Mouse (Mus musculus) lung, postnatal 36 days (tissue): Measurements from ENCODE around the gene Fbxo44.

Source experiments
- DNase-seq: peaks from one replicate; pipeline ENCODE4 v3.0.0; 2022; ENCODE audit warnings: mixed read lengths

Gene Fbxo44

DNA sequence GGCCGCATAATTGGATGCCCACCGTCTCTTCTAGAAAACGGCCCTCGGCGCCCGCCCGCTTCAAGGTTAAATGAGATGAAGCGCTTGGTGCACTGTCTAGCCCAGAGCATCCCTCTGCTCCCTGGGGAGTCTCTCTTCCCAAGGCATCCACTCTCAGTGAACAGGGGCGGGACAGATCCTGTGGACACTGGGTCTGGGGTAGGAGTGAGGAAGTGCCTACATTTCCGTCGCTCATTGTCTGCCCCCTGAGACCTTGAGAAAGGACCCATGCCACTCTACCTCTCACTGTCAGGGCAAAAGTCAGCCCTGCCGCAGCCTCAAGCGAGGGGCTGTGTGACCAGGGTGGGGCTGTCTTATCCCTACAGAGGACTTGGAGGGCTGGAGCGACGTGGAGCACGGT is 4.2 kb upstream of the Fbxo44 start:
- no peak for DNase-seq

DNA sequence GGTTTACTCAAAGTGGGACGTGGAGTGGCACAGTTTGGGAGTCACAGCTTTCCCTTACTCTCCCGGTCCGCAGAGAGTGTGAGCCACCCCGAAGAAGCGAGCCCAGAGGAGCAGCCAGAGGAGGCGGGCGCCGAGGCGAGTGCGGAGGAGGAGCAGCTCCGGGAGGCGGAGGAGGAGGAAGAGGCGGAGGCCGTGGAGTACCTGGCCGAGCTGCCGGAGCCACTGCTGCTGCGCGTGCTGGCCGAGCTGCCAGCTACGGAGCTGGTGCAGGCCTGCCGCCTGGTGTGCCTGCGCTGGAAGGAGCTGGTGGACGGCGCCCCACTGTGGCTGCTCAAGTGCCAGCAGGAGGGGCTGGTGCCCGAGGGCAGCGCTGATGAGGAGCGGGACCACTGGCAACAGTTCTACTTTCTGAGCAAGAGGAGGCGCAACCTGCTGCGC is 3.7 kb upstream of the Fbxo44 start:
- DNase-seq = peak; percentile 87

DNA sequence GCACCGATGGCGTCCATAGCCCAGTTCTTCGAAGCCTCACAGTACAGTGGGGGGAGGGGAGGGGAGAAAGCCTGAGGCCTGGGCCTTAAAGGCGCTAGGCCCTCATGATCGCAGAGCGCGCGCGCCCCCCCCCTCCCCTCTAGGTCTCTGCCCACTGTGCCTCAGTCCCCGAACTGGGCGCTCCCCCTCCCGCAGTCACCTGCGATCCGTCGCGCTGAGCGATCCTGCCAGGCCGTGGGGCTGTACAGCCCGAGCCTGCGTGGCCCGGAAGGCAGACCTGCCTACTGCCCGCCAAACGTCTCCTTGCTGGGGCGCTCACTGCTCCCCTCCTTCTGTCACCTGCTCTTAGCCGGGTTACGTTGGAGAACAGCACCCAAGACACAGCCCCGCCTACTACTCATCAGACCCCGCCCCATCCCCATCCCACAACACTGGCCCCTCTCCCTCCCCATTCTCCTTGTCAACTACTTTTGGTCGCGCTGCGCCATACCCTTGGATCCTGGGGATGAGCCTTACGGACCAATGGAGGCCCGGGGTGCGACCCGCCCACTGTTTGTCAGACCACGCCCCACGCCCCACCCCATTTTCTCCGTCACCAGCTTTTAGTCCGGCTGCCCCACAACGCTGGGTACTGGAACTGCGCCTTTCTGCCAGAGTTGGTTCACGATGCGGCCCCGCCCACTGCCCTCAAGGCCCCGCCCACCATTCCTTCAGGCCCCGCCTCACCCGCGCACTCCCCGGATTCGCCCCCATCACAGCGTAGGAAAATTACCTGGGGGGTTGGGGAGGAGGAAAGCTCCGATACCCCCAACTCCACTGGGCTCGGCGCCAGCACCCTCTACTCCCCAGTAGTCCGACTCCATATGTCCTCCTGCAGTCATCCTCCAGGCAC is 492 bp downstream of the Fbxo44 start:
- DNase-seq = peak; percentile 96

DNA sequence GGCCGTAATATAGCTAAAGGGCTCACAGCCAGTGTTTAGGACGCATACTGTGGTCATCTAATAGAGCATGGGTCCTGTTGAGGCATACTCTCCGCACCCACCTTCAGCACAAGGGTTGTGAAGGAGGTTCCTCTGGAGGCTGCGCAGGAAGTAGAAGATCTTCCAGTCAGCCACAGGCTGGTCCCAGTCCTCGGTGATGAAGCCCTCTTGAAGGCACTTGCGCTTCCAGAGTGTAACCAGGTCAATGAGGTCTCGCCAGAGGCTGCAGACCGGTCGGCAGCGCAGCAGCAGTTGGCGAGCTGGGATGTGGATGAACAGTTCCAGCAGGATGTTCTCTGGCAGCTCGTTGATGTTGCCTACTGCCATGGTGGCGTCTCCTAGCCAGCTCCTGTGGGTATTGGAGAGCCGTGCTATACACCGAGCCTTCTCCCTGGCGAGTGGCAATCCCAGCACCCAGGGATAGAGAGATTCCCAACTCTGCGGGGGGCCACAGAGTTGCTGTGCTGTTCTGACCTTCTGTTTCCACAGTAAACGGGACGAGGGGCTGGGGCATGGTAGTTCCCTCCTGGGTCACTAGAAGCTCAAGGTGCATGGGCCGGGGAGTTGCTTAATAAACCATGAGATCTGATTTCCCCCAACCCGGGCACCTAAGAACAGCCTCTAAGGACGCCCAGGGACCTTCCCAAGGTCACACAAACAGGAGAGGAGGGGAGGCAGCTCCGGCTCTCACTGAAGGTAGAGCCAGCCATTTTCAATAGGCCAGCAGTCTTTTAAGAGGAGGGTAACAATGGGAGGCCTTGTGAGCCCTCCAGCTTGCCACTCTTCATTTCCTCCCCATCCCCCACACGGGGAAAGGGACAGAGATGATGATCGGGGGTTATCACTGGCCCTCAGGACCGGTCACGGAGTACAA is 1.6 kb downstream of the Fbxo44 start:
- DNase-seq = no peak

DNA sequence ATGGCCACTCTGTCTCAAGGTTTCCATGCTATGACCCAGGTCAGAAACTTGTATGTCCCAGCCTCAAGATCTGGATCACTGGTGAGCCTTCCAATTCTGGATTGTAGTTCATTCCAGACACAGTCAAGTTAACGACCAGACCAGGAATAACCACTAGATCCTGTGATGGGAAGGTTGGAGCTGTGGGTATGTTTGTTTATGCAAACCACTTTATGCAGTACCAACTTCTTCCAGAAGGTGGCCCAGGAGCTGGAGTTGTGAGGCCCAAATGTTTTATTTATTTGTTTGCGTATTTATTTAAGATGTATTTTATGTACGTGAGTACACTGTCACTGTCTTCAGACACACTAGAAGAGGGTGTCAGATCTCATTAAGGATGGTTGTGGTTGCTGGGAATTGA is 5.3 kb downstream of the Fbxo44 start:
- DNase-seq = peak; percentile 69

DNA sequence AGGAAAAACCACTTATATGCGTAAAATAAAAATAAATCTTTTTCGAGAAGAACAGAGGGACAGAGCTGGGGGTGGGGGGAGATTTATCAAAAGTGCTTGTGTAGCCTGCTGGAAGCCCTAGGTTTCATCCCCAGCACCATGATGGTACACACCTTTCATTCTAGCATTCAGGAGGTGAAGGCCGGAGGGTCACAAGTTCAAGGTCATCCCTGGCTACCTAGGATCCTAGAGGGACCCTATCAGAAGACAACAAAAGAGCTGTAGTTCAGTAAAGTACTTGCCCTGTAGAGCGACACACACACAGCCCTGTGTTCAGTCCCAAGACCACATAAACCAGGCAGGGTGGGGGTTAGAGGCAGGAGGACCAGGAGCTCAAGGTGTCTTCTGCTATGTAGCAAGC is 6.3 kb downstream of the Fbxo44 start:
- no peak for DNase-seq

DNA sequence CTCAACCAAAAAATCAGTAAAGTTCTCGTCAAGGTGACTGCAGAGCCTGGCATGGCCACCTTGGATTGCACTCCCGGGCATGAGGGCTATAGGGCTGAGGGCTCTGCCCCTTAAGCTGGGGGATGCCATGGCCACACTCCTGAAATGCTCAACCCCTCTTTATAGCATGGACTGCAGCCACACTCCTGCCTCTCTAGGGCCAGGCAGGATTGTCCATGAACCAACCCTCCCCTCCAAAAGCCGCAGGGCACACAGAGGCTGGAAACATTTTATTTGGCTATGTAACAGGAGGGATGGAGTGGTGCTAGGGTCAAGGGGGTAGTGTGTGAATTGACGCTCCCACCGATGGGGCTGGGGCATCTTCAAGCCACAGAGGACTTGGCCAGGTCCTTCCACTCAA is 7.7 kb downstream of the Fbxo44 start:
- DNase-seq = no peak

DNA sequence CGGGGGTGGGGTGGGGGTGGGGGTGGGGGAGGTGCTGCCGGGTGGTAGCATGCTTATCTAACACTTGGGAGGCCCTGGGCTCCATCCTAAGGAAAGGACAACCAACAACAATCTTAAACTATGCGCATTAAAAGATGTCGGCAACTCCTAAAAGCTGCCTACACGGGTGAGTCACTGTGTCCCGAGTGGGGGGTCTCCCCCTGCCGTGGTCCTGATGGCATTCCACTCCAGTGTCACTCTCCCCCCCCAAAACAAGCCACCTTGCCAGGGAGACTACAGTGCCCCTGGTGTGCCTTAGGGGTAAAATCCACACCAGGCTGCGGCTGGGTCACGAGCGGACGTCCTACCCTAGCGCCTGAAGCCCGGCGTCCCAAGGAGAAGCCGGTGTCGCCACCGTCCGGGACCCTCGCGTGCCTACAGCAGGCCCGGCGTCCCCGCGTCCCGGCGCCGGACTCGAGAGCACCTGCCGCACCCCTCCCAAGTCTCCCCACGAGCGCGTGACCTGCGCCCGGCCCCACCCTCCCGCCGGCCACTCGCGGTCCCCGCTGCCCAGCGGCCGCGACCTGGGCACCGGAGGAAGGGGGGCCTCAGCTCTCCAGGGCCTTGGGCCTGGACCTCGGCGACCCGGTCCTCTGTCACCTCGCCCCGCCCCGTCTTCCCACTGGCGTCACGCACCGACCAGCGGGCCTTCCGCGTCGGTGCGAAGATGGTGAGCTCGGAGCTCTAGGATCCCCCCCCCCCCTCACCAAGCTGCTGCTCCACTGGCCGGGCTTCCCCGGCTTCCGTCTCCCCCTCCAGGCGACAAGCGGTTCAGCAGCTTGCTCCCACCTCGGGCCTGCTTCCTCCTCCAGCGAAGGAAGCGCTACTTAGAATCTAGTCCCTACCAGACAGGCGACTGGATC is 8.8 kb downstream of the Fbxo44 start, which contains the start of gene Fbxo6:
Fbxo6 (minus strand) TSS at position 874 of the 902 bp plus-strand sequence.
- peak; percentile 93 for DNase-seq

DNA sequence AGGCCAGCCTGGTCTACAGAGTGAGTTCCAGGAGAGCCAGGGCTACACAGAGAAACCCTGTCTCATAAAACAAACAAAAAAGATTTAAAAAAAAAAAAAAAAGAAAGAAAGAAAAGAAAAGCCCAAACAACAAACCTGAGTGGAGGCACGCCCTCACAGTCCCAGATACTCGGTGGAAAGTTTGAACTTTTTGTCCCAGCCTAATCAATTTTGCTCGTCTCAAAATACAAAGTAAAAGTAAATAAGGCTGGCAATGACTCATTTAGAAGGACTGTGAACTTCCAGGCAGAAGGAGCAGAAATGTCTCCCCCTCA is 9.4 kb downstream of the Fbxo44 start:
- peak; percentile 15 for DNase-seq

DNA sequence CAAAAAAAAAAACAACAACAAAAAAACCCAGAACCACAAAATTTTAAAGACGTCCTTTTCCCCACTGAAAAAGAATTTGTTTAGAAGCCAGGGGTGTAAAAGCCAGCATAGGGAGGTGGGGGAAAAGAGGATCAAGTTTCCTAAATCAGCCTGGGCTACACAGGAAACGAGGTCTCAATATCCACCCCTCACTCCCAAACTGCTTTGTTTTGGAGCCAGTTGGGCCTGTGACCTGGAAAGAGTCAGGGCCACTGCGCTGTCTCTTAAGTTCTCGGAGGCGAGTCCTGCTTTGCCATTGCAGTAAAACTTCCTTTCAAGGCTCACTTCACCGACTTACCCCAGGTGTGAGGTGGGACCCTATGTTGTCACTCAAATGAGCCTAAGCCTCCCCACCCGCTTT is 10.0 kb downstream of the Fbxo44 start:
- no peak for DNase-seq

DNA sequence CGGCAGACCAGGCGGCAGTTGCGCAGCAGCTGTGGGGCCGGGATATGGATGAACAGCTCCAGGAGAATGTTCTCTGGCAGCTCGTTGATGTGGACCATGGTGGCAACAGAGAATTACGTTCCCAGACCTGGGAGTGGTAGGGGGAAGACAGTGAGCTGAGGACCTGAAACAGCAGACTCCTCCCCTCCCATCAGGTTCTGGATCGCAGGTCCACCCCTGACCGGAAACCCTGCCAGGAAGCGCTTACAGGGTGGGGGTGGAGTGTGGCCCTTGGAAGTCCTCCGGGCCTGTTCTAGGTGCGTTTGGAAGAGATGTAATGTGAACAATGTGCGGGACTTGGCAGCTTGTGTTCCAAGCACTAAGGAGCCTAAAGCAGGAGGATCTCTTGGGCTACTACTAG is 10.7 kb downstream of the Fbxo44 start:
- DNase-seq = peak; percentile 50

DNA sequence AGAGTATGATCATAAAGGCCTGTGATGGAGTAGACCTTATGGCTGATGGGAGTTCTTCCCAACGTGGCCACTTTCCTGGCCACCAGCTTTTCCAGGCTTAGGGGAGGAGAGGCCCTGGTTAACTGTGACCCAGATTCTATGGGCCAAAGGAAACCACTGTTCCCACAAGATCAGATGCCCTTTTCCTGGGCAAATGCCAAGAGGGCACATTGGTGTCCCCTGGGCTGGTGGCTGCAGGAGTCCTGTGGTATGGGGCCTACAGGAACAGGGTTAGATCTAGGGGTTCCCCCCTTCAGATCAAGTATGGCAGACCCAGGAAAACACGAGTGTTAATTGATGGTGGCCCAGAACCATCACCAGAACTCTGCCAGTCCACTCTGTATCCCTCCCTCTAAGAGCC is 12.6 kb downstream of the Fbxo44 start:
- DNase-seq = no peak

DNA sequence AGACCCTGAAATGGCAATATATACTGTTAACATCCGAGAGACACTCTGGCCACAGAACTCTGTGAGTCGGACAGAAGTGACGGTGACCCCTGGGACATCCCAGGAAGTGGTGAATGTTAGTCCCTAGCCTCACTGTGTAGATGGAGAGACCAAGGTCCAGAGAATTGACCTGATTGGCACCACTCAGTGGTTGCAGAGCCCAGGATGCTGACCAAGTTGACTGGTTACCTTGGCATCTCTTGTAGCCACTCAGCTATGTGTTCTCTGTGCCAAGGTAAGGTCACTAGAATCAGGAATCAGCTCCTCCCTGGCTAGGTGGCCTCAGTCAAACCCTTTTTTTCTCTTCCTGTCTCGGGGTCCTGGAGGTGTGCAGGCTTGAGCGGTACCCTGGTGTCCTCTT is 16.6 kb downstream of the Fbxo44 start:
- DNase-seq = no peak

DNA sequence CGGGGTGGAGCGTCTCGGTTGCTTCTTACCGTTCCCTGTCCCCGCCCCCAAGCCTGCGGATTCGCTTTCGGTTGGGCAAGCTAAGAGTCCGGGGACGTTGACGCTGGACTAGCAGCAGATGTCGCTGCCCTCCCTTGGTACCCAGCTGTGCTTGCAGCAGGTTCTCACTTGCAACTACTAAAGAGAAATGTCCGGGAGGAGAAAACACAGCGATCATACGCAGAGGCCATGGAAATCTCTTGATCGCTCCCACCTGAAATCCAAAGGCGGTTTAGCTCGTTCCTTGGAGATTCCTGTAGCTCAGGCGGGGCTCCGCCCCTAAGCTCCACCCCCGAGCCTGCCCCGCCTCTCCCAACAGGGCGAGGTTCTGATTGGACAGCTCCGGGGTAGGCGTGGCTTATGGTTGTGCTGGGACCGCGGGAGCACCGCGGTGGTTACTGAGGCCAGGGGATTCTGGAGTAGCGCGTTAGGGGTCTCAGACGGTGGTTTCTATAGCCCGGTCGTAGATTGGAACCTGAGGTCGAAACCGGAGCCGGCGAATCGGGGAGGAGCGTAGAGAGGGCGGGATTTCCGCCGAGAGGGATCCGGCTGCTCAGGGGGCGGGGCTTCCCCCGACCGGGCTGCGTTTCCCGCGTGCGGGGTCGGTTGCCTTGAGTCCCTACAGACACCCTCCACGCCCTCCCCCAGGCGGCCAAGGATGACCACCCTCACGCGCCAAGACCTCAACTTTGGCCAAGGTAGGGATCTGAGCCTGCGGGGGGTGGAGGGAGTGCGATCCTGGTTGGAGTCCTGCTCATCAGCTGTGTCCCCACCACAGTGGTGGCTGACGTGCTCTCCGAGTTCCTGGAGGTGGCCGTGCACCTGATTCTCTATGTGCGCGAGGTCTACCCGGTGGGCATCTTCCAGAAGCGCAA is 19.9 kb downstream of the Fbxo44 start:
- DNase-seq = peak; percentile 98

DNA sequence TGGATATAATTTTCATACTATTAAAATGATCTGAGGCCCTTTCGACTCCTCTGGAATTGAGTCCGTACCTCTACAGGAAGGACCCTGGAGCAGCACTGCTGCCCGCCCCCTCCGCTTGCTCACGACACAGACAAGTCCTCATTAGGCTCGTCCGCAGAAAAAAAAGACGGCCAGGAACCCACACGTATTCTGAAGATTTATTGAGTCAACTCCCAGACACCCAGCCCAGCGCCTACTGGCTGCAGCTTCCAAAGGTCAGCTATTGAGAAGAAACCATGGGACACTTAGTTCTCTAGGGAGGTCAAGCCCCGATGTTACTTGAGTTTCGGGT is 20.6 kb downstream of the Fbxo44 start:
- DNase-seq = no peak

DNA sequence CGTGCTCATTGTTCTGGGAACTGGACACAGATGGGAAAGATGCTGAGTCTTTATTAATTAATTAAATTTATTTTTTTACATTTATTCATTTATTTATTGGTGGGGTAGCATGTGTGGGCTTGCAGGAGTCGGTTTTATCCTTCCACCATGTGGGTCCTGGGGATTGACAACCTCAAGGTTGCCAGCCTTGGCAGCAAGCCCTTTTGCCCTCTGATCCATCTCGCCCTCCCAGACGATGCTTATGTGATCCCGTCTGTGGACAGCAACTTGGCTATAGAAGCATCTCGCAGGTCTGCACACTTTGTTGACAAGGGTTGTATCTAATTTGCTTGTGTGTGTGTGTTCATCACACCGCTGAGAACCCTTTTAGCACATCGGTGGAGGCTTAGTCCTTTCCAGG is 22.8 kb downstream of the Fbxo44 start:
- DNase-seq = no peak

DNA sequence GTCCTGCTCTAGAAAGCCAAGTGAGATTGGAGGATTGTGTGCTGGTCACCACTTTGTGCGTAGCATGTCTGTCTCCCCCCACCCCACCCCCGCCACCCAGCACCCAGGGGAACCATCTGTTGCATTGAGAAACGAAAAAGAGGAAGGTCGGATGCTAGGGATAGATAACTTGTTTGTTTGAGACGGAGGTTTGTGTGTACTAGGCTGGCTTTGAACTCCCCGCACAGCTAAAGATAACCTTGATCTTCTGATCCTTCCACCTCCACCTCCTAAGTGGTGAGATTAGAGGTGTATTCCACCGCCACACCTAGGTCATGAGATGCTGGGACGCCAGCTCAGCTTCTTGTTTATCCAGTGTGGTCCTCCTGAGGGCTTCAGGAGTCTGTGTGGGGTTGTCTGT is 25.3 kb downstream of the Fbxo44 start:
- DNase-seq = no peak

DNA sequence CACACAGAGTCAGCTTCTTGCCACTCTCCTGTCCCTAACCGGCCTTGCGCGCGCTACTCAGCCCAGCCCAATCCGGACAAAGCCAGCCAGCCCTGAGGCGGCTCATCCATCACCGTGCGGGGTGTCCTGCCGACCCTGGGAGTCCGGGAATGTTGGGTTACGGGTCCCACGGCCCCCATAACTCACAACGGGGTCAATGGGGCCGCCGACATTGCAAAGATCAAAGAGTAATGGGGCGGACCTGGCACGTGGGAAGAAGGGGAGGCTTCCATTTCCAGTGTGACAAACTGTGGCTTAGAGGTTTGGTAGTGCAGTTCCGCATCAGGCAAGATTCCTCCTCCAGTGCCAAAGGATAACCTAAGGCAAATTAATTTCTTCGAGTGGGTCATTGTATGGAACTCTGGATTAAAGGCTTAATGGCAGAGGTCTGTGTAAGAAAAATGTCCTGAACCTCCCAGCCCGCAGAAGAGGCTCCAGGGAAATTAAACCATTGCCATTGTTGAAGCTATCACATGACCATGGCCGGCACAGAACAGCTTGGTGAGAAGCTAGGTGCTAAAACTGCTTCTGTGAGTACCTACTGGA is 28.7 kb downstream of the Fbxo44 start:
- DNase-seq = no peak

DNA sequence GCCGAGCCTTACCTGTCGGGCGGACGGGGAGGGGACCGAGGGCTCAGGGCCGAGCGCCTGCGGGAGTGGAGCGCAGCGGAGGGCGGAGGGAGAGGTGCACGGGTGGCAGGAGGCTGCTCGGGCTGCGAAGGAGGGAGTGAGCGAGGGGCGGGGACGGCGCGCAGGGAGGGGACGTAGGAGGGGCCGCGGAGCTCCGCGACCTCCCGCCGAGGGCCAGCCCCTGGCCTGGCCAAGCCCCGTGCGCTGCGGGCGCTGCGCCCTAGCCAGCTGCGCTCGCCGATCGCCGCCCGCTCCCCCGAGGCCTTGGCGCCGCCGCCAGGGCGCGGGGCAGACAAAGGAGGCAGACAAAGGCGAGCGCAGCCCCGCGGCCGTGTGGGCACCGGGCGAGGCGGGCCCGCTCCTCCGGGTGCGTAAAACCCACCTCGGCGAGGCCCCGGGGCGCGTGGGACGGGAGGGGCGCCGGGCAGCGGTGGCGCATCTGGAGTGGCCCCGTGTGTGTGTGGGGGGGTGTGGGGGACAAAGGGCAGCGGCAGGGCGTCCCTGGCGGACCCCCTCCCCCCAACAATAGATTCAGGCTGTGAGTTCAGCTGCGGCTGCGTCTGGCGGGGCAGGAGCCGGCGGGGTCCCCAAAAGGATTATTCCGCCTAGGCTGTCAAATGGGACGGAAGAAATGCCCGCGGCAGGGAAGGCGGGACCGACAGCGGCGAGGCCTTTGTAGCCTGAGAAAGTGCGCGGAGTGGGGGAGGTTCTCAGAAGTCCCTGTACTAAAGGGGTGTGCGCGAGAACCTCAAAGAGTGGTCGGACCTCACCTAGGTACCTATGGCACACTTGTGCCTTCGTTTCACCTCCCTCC is 29.5 kb downstream of the Fbxo44 start, which contains the start of gene Draxin:
Draxin (minus strand) TSS at position 138 of the 853 bp plus-strand sequence.
- peak; percentile 36 for DNase-seq

DNA sequence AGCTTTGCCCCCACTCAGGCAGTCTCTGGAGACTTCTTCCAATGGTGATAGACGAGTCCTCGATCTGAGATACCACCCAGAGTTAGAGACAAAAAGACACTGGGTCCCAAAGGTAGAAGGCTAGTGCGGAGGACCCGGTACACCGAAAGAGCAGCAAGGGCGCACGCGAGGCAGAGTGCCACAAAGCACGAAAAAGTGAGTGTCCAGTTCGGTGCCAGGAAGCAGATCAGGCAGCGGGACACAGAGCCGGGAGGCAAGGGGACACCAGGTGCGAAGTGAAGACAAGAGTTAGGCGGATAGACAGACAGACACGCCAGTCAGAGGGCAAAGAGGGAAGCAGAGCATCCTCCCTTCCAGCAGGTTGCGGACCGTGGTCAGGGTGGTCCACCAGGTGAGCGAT is 30.1 kb downstream of the Fbxo44 start, which contains the start of gene Mad2l2:
Mad2l2 (plus strand) TSS at position 252 of the 400 bp plus-strand sequence.
- DNase-seq = no peak
